Mouse (Mus musculus) neural tube, postnatal 0 days (tissue): Measurements from ENCODE around the gene Rhox3e. TPM values are rescaled to one million over a fixed set of nuclear protein-coding genes. Genes with fewer than 3 reads are reported as not detected.

Experiments
- polyA plus RNA-seq: library from polyadenylated mRNA; unstranded; fragments of >200 nt; fragmentation: Nextera tagmentation; extraction: Ambion mirVana; gene quantifications from 2 replicates; pipeline ENCODE4 v1.2.1, GENCODE M21; 2015

The Rhox3e gene
- polyA plus RNA-seq = not detected in 2 replicates

GRCm38 (mm10) chrX:37541719-37542118 lies at the start of gene Rhox3e:
Gene Rhox3e, plus strand, starts transcription at chrX:37542019.

GRCm38 (mm10) chrX:37514059-37514458 lies 27.8 kb upstream of the Rhox3e start, which contains the start of gene Rhox4d:
Gene Rhox4d, plus strand, starts transcription at chrX:37514359.

GRCm38 (mm10) chrX:37530152-37530551 lies 11.7 kb upstream of the Rhox3e start, which contains the start of gene Rhox2e:
Gene Rhox2e, plus strand, starts transcription at chrX:37530452.

GRCm38 (mm10) chrX:37557112-37557511 lies 15.3 kb downstream of the Rhox3e start, which contains the start of gene Rhox4e:
Gene Rhox4e, plus strand, starts transcription at chrX:37557412.

GRCm38 (mm10) chrX:37571105-37571504 lies 29.3 kb downstream of the Rhox3e start, which contains the start of gene Rhox2f:
Gene Rhox2f, plus strand, starts transcription at chrX:37571405.

GRCm38 (mm10) chrX:37580692-37581091 lies 38.9 kb downstream of the Rhox3e start, which contains the start of gene Rhox3f:
Gene Rhox3f, plus strand, starts transcription at chrX:37580992.

Other genes with a start within 250 kb of the Rhox3e start
- gene Rhox3a2, start 162.0 kb upstream of the Rhox3e start, polyA plus RNA-seq = not detected in 2 replicates
- gene Rhox4a2, start 151.2 kb upstream of the Rhox3e start, polyA plus RNA-seq = not detected in 2 replicates
- gene Rhox2b, start 130.0 kb upstream of the Rhox3e start, polyA plus RNA-seq = not detected in 2 replicates
- gene Rhox4b, start 109.5 kb upstream of the Rhox3e start, polyA plus RNA-seq = not detected in 2 replicates
- not detected in 2 replicates for gene Rhox2c, start 88.3 kb upstream of the Rhox3e start, polyA plus RNA-seq
- gene Rhox3c, start 83.4 kb upstream of the Rhox3e start, polyA plus RNA-seq = not detected in 2 replicates
- gene Rhox4c, start 61.7 kb upstream of the Rhox3e start, polyA plus RNA-seq = not detected in 2 replicates
- gene Rhox2d, start 48.6 kb upstream of the Rhox3e start, polyA plus RNA-seq = not detected in 2 replicates
- not detected in 2 replicates for gene Rhox4d, start 27.7 kb upstream of the Rhox3e start, polyA plus RNA-seq
- not detected in 2 replicates for gene Rhox2e, start 11.6 kb upstream of the Rhox3e start, polyA plus RNA-seq
- gene Rhox4e, start 15.4 kb downstream of the Rhox3e start, polyA plus RNA-seq = not detected in 2 replicates
- not detected in 2 replicates for gene Rhox2f, start 29.4 kb downstream of the Rhox3e start, polyA plus RNA-seq
- gene Rhox3f, start 39.0 kb downstream of the Rhox3e start, polyA plus RNA-seq = not detected in 2 replicates
- not detected in 2 replicates for gene Rhox4f, start 65.7 kb downstream of the Rhox3e start, polyA plus RNA-seq
- not detected in 2 replicates for gene Rhox3g, start 86.6 kb downstream of the Rhox3e start, polyA plus RNA-seq
- not detected in 2 replicates for gene Rhox2g, start 101.5 kb downstream of the Rhox3e start, polyA plus RNA-seq
- not detected in 2 replicates for gene Rhox4g, start 109.3 kb downstream of the Rhox3e start, polyA plus RNA-seq
- gene Rhox3h, start 126.7 kb downstream of the Rhox3e start, polyA plus RNA-seq = not detected in 2 replicates
- gene Rhox2h, start 131.3 kb downstream of the Rhox3e start, polyA plus RNA-seq = not detected in 2 replicates